Mouse (Mus musculus) cerebellum, adult 9-10 months (tissue): ENCODE data around the gene Pdzd7.
A peak's percentile ranks its signal among the peaks of the same experiment; 100 is the strongest.

Experiments
- DNase-seq: peaks from one replicate; pipeline ENCODE4 v3.0.0; 2022

Gene Pdzd7

GRCm38 (mm10) chr19:45030111-45030510 is 15.4 kb downstream of the Pdzd7 start:
- peak; percentile 82 for DNase-seq

GRCm38 (mm10) chr19:45029571-45029970 is 15.9 kb downstream of the Pdzd7 start:
- no peak for DNase-seq

- no peak for DNase-seq
Observed at GRCm38 (mm10) chr19:45028746-45029145, 16.8 kb downstream of the Pdzd7 start.

GRCm38 (mm10) chr19:45027848-45028247 is 17.7 kb downstream of the Pdzd7 start:
- no peak for DNase-seq

- DNase-seq: no peak
Observed at GRCm38 (mm10) chr19:45026958-45027670, 18.4 kb downstream of the Pdzd7 start.

- DNase-seq: no peak
Observed at GRCm38 (mm10) chr19:45025937-45026568, 19.5 kb downstream of the Pdzd7 start.

GRCm38 (mm10) chr19:45024775-45025174 is 20.7 kb downstream of the Pdzd7 start:
- no peak for DNase-seq

GRCm38 (mm10) chr19:45023993-45024392 is 21.5 kb downstream of the Pdzd7 start:
- DNase-seq: no peak

- no peak for DNase-seq
Observed at GRCm38 (mm10) chr19:45021362-45021761, 24.2 kb downstream of the Pdzd7 start.

GRCm38 (mm10) chr19:45020348-45020747 is 25.2 kb downstream of the Pdzd7 start:
- DNase-seq: no peak

GRCm38 (mm10) chr19:45018351-45018831 is 27.1 kb downstream of the Pdzd7 start:
- peak; percentile 75 for DNase-seq

- peak; percentile 84 for DNase-seq
Observed at GRCm38 (mm10) chr19:45017909-45018308, 27.6 kb downstream of the Pdzd7 start.

- peak; percentile 89 for DNase-seq
Observed at GRCm38 (mm10) chr19:45017216-45017771, 28.2 kb downstream of the Pdzd7 start.

- DNase-seq: peak; percentile 89
Observed at GRCm38 (mm10) chr19:45016341-45017215, 28.9 kb downstream of the Pdzd7 start.

GRCm38 (mm10) chr19:45015518-45016281 is 29.8 kb downstream of the Pdzd7 start:
- DNase-seq: peak; percentile 82

GRCm38 (mm10) chr19:45014981-45015402 is 30.5 kb downstream of the Pdzd7 start:
- DNase-seq: peak; percentile 78

- DNase-seq: no peak
Observed at GRCm38 (mm10) chr19:45014335-45014971, 31.1 kb downstream of the Pdzd7 start, which contains the start of gene Lzts2. Gene Lzts2, plus strand, starts transcription at chr19:45014414.

GRCm38 (mm10) chr19:45013581-45014225 is 31.8 kb downstream of the Pdzd7 start:
- DNase-seq: no peak

- DNase-seq: peak; percentile 75
Observed at GRCm38 (mm10) chr19:45012636-45013035, 32.9 kb downstream of the Pdzd7 start.

- DNase-seq: no peak
Observed at GRCm38 (mm10) chr19:45012219-45012618, 33.3 kb downstream of the Pdzd7 start.

- no peak for DNase-seq
Observed at GRCm38 (mm10) chr19:45010646-45011045, 34.9 kb downstream of the Pdzd7 start.
